Mouse (Mus musculus): ENCODE data around the gene Gm3269.
"Not testable (repeated sequence)": the region's sequence is repeated elsewhere in the genome, so short reads cannot be mapped to it uniquely, and the experiment has no call there.

Gm3269 gene

GRCm38 (mm10) chr14:4837806-4838205, at the start of gene Gm3269:
Gene Gm3269 (plus strand): TSS chr14:4838106.
- not testable (repeated sequence) for DNase-seq

- DNase-seq: not testable (repeated sequence)
These were observed 31.5 kb upstream of the Gm3269 start for GRCm38 (mm10) chr14:4806421-4806820.

GRCm38 (mm10) chr14:4821950-4822349, 16.0 kb upstream of the Gm3269 start:
- DNase-seq: not testable (repeated sequence)

GRCm38 (mm10) chr14:4855299-4855980, 17.5 kb downstream of the Gm3269 start, which contains the start of gene Gm3264:
Gene Gm3264 (plus strand): TSS chr14:4855576.
- DNase-seq: not testable (repeated sequence)

GRCm38 (mm10) chr14:4892116-4892515, 54.2 kb downstream of the Gm3269 start, which contains the start of gene Gm3278:
Gene Gm3278 (plus strand): TSS chr14:4892416.
- not testable (repeated sequence) for DNase-seq

All from B cell, adult 2 months (primary cell).